Mouse (Mus musculus) bone marrow macrophage, adult 2 months (primary cell): Measurements from ENCODE around the gene Olfr186. TPM values are rescaled to one million over a fixed set of nuclear protein-coding genes. Genes with fewer than 3 reads are reported as not detected.

Source experiments
- H3K27ac ChIP-seq: 2 replicates; pipeline ENCODE4 v1.5.1; 2012; ENCODE audit warnings: low read depth, low read length; ENCODE audit not compliant: insufficient read depth
- H3K4me1 ChIP-seq: 2 replicates; pipeline ENCODE4 v1.6.1; 2012; ENCODE audit warnings: low read length; ENCODE audit not compliant: control insufficient read depth, insufficient read depth
- H3K4me3 ChIP-seq: 2 replicates; pipeline ENCODE4 v1.5.1; 2012; ENCODE audit warnings: mild to moderate bottlenecking, low read length, moderate library complexity; ENCODE audit not compliant: insufficient read depth
- CTCF ChIP-seq: IDR thresholded peaks from 2 replicates; pipeline ENCODE4 v1.5.1; 2012; ENCODE audit warnings: low read depth, mild to moderate bottlenecking, low read length, moderate library complexity
- POLR2A ChIP-seq: IDR thresholded peaks from 2 replicates; pipeline ENCODE4 v1.6.1; 2012; ENCODE audit warnings: mild to moderate bottlenecking, low read depth, low read length, borderline replicate concordance
- polyA plus RNA-seq: library from polyadenylated mRNA; stranded (reverse); fragments of >200 nt; gene quantifications from 2 replicates; pipeline ENCODE4 v1.2.4, GENCODE M21; 2012; ENCODE audit not compliant: missing spikeins, insufficient read depth, insufficient read length

Olfr186 gene
- polyA plus RNA-seq, 1 experiment: not detected

- Histone ChIP-seq H3K4me3 (no peak overlapping the region), H3K4me1 (no peaks in the 10 kb centered on the region), H3K27ac (no peak overlapping the region)
- TF ChIP-seq POLR2A: no peak
- no peak for TF ChIP-seq CTCF
Measured at GRCm38 (mm10) chr16:59007146-59007545, 22.9 kb downstream of the Olfr186 start.

DNA sequence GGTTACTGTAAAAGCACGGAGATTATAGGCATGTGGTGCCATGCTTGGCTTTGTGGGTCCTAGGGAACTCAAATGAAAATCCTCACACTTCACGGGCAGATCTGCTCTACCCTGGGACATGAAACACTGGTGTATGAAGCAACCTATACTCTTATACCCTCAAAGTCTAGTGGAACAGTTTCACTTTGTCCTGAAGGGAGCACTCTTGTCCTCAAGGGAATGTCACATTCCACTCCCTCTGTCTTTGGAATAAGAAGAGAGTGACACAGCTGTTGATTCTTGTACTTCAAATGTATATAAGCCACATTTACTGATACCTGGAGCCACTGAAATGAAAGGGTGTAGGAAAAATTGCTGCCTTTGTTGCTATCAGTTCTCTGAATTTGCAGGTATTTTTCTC, 35.0 kb downstream of the Olfr186 start, which contains the start of gene Olfr183:
TSS of gene Olfr183 (plus strand) at position 301 of the 400 bp plus-strand sequence.
- Histone ChIP-seq H3K4me1 (no peaks in the 10 kb centered on the region), H3K27ac (no peak within 1 kb of the TSS), H3K4me3 (no peak within 1 kb of the TSS)
- TF ChIP-seq CTCF: no peak
- TF ChIP-seq POLR2A: no peak

Other genes with a start within 250 kb of the Olfr186 start
- gene Olfr173, start 230.0 kb downstream of the Olfr186 start, polyA plus RNA-seq: not detected in 2 replicates
- not detected in 2 replicates for gene Olfr175-ps1, start 203.5 kb downstream of the Olfr186 start, polyA plus RNA-seq
- gene Olfr177, start 155.5 kb downstream of the Olfr186 start, polyA plus RNA-seq: not detected in 2 replicates
- not detected in 2 replicates for gene Olfr178, start 138.2 kb downstream of the Olfr186 start, polyA plus RNA-seq
- gene Olfr181, start 101.5 kb downstream of the Olfr186 start, polyA plus RNA-seq: not detected in 2 replicates
- not detected in 2 replicates for gene Olfr180, start 100.9 kb downstream of the Olfr186 start, polyA plus RNA-seq
- not detected in 2 replicates for gene Olfr183, start 34.9 kb downstream of the Olfr186 start, polyA plus RNA-seq
- gene Olfr187, start 9.5 kb upstream of the Olfr186 start, polyA plus RNA-seq: not detected in 2 replicates
- gene Olfr190, start 47.7 kb upstream of the Olfr186 start, polyA plus RNA-seq: 0.11 TPM in 1 of 2 replicates, not detected in the other
- not detected in 2 replicates for gene Olfr191, start 59.5 kb upstream of the Olfr186 start, polyA plus RNA-seq
- not detected in 2 replicates for gene Olfr193, start 81.6 kb upstream of the Olfr186 start, polyA plus RNA-seq
- not detected in 2 replicates for gene Olfr194, start 90.8 kb upstream of the Olfr186 start, polyA plus RNA-seq
- gene Olfr195, start 116.8 kb upstream of the Olfr186 start, polyA plus RNA-seq: not detected in 2 replicates
- gene Olfr196, start 140.2 kb upstream of the Olfr186 start, polyA plus RNA-seq: not detected in 2 replicates
- not detected in 2 replicates for gene Olfr198, start 173.2 kb upstream of the Olfr186 start, polyA plus RNA-seq
- not detected in 2 replicates for gene Olfr199, start 189.5 kb upstream of the Olfr186 start, polyA plus RNA-seq
- not detected in 2 replicates for gene Olfr201, start 242.3 kb upstream of the Olfr186 start, polyA plus RNA-seq